Mouse (Mus musculus) midbrain, embryonic 15.5 days (tissue): ENCODE measurements at regions not wholly inside any gene's neighbourhood (a gene's known extent, or its start where the extent isn't known, plus 50 kb on each side); places are given as distances from the start of the nearest gene placed in this dataset.

ENCODE experiments used
- ATAC-seq: fragments of 200-750 bp; cut with Nextera tagmentation; replicated peaks from 2 replicates; pipeline ENCODE4 v1.8.0; 2017; ENCODE audit warnings: moderate TSS enrichment
- H3K27ac ChIP-seq: fragments of 300-500 bp; sonication (generic); 2 replicates; pipeline ENCODE4 v1.5.1; 2015; ENCODE audit warnings: mild to moderate bottlenecking, inconsistent platforms
- H3K27me3 ChIP-seq: fragments of 300-500 bp; sonication (generic); replicated peaks from 2 replicates; pipeline ENCODE4 v1.6.1; 2015; ENCODE audit warnings: inconsistent platforms
- H3K36me3 ChIP-seq: fragments of 300-500 bp; sonication (generic); replicated peaks from 2 replicates; pipeline ENCODE4 v1.6.1; 2015; ENCODE audit warnings: inconsistent platforms
- H3K4me1 ChIP-seq: fragments of 300-500 bp; sonication (generic); 2 replicates; pipeline ENCODE4 v1.6.1; 2015; ENCODE audit warnings: inconsistent platforms
- H3K4me2 ChIP-seq: fragments of 300-500 bp; sonication (generic); 2 replicates; pipeline ENCODE4 v1.6.1; 2015; ENCODE audit warnings: inconsistent platforms, mild to moderate bottlenecking, moderate library complexity
- H3K4me3 ChIP-seq: fragments of 300-500 bp; sonication (generic); 2 replicates; pipeline ENCODE4 v1.5.1; 2015; ENCODE audit warnings: mild to moderate bottlenecking, inconsistent platforms
- H3K9ac ChIP-seq: fragments of 300-500 bp; sonication (generic); 2 replicates; pipeline ENCODE4 v1.6.1; 2015; ENCODE audit warnings: mild to moderate bottlenecking, inconsistent platforms
- H3K9me3 ChIP-seq: fragments of 300-500 bp; sonication (generic); 2 replicates; pipeline ENCODE4 v1.6.1; 2016; ENCODE audit warnings: inconsistent platforms
- WGBS: fragments of 180-500 bp; shearing (Covaris S2); methylation state at CpG from one replicate; pipeline ENCODE4 v1.1.7; 2015; ENCODE audit warnings: mixed read lengths; 5-methylcytosine and 5-hydroxymethylcytosine counted together

DNA sequence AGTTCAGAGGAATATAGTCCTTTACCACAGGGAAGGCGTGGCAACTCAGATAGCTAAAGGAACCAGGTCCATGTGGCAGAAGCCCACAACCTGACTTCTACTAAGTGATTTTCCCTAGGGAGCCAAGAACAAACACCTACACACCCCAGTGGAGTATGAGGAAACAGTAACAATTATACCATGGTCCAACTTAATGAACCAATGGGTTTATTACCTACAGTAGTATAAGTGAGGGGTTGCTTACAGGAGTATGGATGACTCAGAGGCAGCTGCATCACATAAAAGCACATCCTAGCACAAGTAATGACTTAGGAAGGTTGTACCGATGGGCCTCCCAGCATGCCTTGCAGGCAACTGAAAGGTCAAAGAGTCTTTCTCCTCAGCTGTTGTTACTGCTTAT, 98.7 kb upstream of the Cul1 start:
- Histone ChIP-seq H3K9ac (no peak overlapping the region), H3K9me3 (no peaks in the 10 kb centered on the region), H3K36me3 (no peaks in the 10 kb centered on the region), H3K4me2 (no peak overlapping the region), H3K4me1 (no peaks in the 10 kb centered on the region), H3K4me3 (no peak overlapping the region), H3K27ac (no peak overlapping the region), H3K27me3 (no peaks in the 10 kb centered on the region)
- 93% methylated on average over 2 of the region's 2 CpGs for WGBS
- ATAC-seq, result no peak

DNA sequence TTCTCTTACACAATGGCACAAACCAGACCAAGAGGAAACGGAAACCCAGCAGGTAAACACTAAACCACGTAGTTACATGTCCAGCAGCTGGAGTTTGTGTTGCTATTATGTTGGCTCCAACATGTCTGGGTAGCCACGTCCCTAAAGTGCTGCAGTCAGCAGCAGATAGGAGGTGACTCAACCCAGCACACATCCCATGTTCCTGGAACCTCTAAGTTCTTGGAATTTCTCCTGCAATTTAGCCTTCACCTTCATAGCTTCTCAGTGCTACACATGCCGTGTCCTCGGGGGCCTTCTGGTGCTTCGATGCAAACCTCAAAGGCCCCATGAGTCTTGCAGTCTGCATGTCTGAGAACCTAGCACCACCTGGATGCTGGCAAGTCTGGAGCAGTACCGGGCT, 97.7 kb upstream of the Cul1 start:
- H3K4me3 ChIP-seq, result no peak overlapping the region
- no peaks in the 10 kb centered on the region for H3K9me3 ChIP-seq
- ATAC-seq, result no peak
- no peak overlapping the region for H3K27ac ChIP-seq
- H3K9ac ChIP-seq, result no peak overlapping the region
- H3K4me2 ChIP-seq, result no peak overlapping the region
- WGBS, result 90% methylated on average over 7 of the region's 7 CpGs
- H3K27me3 ChIP-seq, result no peaks in the 10 kb centered on the region
- no peaks in the 10 kb centered on the region for H3K36me3 ChIP-seq
- no peaks in the 10 kb centered on the region for H3K4me1 ChIP-seq

DNA sequence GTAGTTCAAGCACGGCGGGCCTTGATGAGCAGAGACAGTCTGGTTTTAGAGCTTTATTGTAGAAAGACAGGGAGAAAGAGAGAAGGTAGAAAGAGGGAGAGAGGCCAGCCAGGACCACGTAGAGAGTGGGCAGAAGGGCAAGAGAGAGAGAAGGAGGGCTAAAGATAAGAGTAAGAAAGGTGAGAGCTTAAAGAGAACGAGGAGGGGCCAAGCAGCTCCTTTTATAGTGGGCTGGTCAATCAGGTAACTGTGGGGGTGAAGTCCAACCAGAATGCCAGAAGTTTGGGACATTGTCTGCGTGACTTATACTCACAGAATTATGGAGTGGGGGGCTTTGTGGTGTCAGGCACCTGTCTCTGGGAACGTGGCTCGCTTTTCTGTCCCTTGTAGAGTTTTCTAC, 96.7 kb upstream of the Cul1 start:
- H3K9me3 ChIP-seq, result no peaks in the 10 kb centered on the region
- WGBS, result 83% methylated on average over 7 of the region's 7 CpGs

DNA sequence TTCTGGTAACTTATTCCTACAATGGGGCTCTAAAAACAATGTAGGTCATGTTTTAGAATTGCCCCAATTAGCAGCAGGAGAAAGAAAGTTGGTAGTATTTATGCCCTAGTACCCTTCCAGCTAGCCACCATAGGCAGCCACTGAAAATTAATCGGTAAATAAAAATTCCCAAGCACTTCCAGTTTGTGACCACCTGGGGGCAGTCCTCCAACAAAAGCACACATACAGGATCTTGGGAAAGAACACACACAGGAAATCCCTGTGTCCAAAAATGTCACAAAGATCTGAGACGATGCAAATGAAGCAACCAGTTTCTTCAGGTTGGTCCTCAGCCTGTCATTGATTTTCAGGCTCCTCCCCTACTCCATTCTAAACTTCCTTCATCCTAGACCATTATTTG, 94.5 kb upstream of the Cul1 start:
- H3K27ac ChIP-seq, result no peak overlapping the region
- H3K9ac ChIP-seq, result no peak overlapping the region
- no peaks in the 10 kb centered on the region for H3K27me3 ChIP-seq
- H3K36me3 ChIP-seq, result no peaks in the 10 kb centered on the region
- ATAC-seq, result no peak
- no peaks in the 10 kb centered on the region for H3K4me1 ChIP-seq
- no peaks in the 10 kb centered on the region for H3K9me3 ChIP-seq
- 50% methylated on average over 2 of the region's 2 CpGs for WGBS
- H3K4me2 ChIP-seq, result no peak overlapping the region
- no peak overlapping the region for H3K4me3 ChIP-seq

More for the DNA sequence above, 96.7 kb upstream of the Cul1 start:
- ATAC-seq, result no peak
- no peaks in the 10 kb centered on the region for H3K27me3 ChIP-seq
- H3K4me3 ChIP-seq, result no peak overlapping the region
- H3K36me3 ChIP-seq, result no peaks in the 10 kb centered on the region
- H3K4me1 ChIP-seq, result no peaks in the 10 kb centered on the region
- H3K27ac ChIP-seq, result no peak overlapping the region
- no peak overlapping the region for H3K4me2 ChIP-seq
- no peak overlapping the region for H3K9ac ChIP-seq

DNA sequence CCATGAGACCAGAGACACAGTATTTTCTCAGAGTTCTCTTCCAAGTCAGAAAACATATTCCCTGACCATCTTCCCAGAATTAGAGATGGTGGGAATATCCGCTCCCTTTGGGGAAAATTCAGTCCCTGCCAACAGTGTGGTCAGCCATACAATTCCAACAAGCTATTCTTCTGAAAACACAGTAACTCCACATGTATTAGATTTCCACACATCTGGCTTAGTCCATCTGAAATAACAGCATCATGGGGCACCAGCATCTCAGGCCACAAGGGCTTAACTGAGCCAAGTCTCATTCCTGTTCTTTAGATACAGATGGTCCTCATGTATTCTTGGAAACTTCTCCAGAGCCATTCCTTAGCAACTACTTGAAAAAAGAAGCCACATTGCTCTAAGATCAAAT, 89.2 kb upstream of the Cul1 start:
- H3K4me3 ChIP-seq, result no peak overlapping the region
- H3K36me3 ChIP-seq, result no peaks in the 10 kb centered on the region
- no peaks in the 10 kb centered on the region for H3K27me3 ChIP-seq
- H3K27ac ChIP-seq, result no peak overlapping the region
- 94% methylated on average over 1 of the region's 1 CpGs for WGBS
- no peak for ATAC-seq
- no peak overlapping the region for H3K9ac ChIP-seq
- no peak overlapping the region for H3K4me2 ChIP-seq
- peaks cover 18% of the 10 kb centered on the region; the same call in 1 of the 2 replicates for H3K4me1 ChIP-seq
- H3K9me3 ChIP-seq, result no peaks in the 10 kb centered on the region

DNA sequence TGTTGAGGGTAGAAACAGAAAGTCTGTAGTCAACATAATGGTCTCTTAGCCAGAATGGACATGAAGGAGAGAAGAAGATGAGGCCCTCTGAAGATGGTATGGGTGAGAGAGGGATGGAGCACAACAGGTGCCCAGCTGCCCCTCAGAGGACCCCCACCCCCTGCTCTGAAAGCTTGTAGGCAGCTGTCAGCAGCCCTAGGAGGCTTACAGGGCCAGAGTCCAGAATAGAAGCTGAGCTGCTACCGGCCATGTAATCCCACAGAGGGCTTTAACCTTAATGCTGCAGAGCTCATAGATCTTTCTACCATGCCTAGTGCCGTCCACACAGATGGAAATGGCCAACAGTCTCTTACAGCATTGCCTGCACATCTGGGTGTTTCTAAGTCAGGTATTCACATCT, 88.6 kb upstream of the Cul1 start:
- H3K9ac ChIP-seq, result no peak overlapping the region
- 49% methylated on average over 2 of the region's 2 CpGs for WGBS
- no peak overlapping the region for H3K4me2 ChIP-seq
- ATAC-seq, result no peak
- no peak overlapping the region for H3K4me3 ChIP-seq
- no peaks in the 10 kb centered on the region for H3K36me3 ChIP-seq
- H3K9me3 ChIP-seq, result no peaks in the 10 kb centered on the region
- H3K27me3 ChIP-seq, result no peaks in the 10 kb centered on the region
- no peak overlapping the region for H3K27ac ChIP-seq
- H3K4me1 ChIP-seq, result peaks cover 18% of the 10 kb centered on the region; the same call in 1 of the 2 replicates

DNA sequence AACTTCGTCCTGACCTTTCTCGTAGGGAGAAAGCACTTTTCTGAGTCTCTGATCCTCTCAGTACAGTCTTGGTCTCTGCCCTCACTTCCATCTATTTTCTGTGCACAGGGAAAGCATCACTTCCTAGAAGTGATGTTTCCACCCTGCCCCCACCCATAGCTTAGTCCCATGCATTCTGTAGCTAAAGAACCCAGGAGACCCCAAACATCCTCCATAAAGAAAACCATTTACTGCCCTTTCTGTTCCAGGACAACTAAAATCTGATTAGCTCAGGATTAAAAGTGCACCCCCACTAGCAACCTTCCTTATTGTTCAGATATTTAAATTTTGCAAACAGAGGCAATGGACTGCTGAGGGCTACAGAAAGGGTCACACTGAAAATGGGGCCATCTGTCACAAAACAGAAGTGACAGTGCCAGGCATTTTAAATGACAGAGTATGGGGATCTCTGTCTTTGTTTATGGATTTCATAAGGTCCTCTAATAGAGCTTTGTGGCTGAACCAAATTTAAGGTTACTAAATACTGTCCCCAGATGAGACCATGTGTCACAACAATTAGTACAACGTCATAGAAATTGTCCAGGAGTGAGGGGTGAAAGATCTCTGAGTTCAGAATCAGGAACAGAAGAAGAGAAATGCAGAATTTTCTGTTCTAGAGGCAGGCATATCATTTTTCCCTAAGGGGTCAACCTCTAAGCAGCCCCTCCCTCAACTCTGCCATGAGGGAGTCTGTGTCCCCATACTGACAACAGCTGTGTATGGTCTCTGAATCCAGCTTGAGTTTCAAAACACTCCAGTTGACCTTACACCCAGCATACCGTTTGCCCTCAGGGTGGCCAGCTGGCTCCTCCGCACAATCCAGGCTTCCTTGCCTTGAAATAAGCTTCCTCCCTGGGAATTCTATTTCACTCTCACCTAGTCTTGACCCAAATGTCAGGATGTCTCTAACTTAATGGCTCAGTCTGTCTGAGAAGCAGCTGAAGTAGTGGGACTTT, 87.2 kb upstream of the Cul1 start:
- Histone ChIP-seq H3K36me3 (no peaks in the 10 kb centered on the region), H3K9me3 (no peaks in the 10 kb centered on the region), H3K27me3 (no peaks in the 10 kb centered on the region), H3K4me1 (peaks cover 18% of the 10 kb centered on the region; the same call in 1 of the 2 replicates), H3K4me2 (no peak overlapping the region), H3K9ac (no peak overlapping the region), H3K4me3 (no peak overlapping the region), H3K27ac (peak overlapping the region; percentile 23)
- ATAC-seq, result peak; percentile 61; the same call in 1 of the 2 replicates
- 52% methylated on average over 5 of the region's 5 CpGs for WGBS

DNA sequence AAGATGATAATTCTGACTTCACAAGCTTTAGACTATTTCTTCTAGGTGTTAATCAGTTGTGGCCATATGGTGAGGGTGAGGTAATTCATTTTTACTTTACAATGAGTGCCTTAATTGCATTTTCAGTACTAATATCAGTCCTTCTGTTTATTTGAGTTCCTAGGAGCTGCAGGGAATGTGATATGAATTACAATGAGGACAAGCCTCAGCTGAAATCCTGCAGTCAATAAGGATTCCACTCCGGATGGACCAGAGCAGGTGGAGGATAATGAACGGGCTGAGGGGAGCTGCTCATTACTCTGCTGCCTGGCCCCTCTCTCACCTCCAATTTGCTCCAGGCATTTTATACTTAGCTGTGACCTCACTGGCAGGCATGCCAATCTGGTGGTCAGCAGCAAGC, 85.7 kb upstream of the Cul1 start:
- WGBS, result 4% methylated on average over 2 of the region's 2 CpGs
- peaks cover 18% of the 10 kb centered on the region; the same call in 1 of the 2 replicates for H3K4me1 ChIP-seq
- no peaks in the 10 kb centered on the region for H3K9me3 ChIP-seq
- H3K4me3 ChIP-seq, result no peak overlapping the region
- peak; percentile 92 for ATAC-seq
- H3K36me3 ChIP-seq, result no peaks in the 10 kb centered on the region
- H3K27me3 ChIP-seq, result no peaks in the 10 kb centered on the region
- no peak overlapping the region for H3K9ac ChIP-seq
- peak overlapping the region; percentile 62 for H3K27ac ChIP-seq
- peak overlapping the region; percentile 22; the same call in 1 of the 2 replicates for H3K4me2 ChIP-seq

DNA sequence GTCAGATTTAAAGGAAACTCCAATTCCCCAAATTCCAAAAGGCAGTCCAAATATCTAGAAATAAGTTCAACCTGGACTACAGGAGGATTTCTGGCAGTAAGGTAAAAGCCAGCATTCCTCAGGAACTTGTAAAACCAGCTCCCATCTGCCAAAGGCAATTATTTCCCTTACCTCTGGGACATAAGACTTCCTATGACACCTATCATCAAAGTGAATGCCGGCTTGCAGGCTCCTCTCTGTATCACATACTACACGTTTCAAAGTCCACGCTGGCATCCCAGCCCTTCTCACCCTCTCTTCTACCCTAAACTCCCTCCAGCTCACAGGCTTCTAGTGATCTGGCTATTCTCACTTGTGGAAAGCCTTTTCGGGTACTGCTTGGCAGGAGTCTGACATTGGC, 77.5 kb upstream of the Cul1 start:
- H3K9ac ChIP-seq, result no peak overlapping the region
- no peak overlapping the region for H3K4me3 ChIP-seq
- no peak overlapping the region for H3K4me2 ChIP-seq
- H3K36me3 ChIP-seq, result no peaks in the 10 kb centered on the region
- no peaks in the 10 kb centered on the region for H3K4me1 ChIP-seq
- no peaks in the 10 kb centered on the region for H3K27me3 ChIP-seq
- no peak overlapping the region for H3K27ac ChIP-seq
- no peaks in the 10 kb centered on the region for H3K9me3 ChIP-seq
- WGBS, result 78% methylated on average over 4 of the region's 4 CpGs
- no peak for ATAC-seq

DNA sequence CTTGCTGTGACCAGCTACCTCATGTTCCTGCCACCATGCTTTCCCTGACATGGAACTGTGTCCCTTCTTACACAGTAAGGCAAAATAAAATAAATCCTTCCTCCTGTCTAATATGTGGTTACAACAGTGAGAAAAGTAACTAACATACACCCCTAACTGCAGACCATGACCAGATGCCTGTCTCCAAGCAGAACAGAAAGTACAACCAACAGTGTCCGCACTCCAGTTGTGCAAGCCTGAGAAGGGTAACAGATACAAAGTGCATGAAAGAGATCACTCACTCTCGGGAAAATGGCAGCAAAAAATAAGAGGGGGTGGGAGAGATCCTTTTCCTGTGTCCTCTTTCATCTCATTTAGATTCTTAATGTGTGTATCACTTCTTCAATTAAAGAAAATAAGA, 71.7 kb upstream of the Cul1 start:
- no peaks in the 10 kb centered on the region for H3K27me3 ChIP-seq
- ATAC-seq, result no peak
- no peak overlapping the region for H3K27ac ChIP-seq
- H3K9ac ChIP-seq, result no peak overlapping the region
- 87% methylated on average over 2 of the region's 2 CpGs for WGBS
- no peaks in the 10 kb centered on the region for H3K36me3 ChIP-seq
- no peak overlapping the region for H3K4me2 ChIP-seq
- no peak overlapping the region for H3K4me3 ChIP-seq
- H3K4me1 ChIP-seq, result no peaks in the 10 kb centered on the region
- no peaks in the 10 kb centered on the region for H3K9me3 ChIP-seq

DNA sequence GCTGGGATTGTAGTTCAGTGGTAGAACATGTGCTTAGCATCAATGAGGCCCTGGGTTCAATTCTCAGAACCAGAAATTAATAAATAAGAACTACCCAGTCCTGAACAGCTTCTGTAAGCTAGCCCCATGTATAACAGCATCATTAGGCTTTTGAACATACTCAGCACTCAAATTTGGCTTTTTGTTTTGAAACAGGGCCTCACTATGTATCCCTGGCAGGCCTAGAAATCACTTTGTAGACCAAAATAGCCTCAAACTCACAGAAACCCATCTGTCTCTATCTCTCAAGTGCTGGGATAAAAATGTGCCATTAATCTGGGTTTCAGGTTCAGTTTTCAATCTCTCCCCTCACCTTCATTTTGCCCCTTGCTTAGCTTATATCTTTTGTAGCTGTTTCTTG, 66.6 kb upstream of the Cul1 start:
- H3K4me2 ChIP-seq, result no peak overlapping the region
- no peaks in the 10 kb centered on the region for H3K9me3 ChIP-seq
- H3K27ac ChIP-seq, result no peak overlapping the region
- no peaks in the 10 kb centered on the region for H3K36me3 ChIP-seq
- H3K27me3 ChIP-seq, result no peaks in the 10 kb centered on the region
- no peak overlapping the region for H3K4me3 ChIP-seq
- ATAC-seq, result no peak
- no peak overlapping the region for H3K9ac ChIP-seq
- H3K4me1 ChIP-seq, result peaks cover 4% of the 10 kb centered on the region

DNA sequence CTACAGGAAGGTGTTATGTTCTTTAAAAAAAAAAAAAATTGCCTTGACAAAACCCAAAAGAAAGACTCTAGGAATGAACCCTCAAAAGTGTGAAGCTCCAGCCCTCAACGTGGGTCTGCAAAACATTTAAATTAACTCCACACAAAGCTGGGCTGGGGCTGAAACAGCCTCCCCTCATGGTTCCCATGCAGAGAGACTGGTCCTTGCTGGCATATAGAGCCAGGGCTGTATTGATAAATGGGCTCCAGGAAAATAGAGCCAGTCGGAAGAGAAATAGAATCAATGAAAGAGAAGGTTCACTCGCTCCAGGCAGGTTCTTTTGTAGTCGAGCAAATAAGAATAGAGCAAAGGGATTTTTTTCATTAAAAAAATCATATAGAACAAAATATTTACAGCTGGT, 63.3 kb upstream of the Cul1 start:
- 32% methylated on average over 4 of the region's 4 CpGs for WGBS

DNA sequence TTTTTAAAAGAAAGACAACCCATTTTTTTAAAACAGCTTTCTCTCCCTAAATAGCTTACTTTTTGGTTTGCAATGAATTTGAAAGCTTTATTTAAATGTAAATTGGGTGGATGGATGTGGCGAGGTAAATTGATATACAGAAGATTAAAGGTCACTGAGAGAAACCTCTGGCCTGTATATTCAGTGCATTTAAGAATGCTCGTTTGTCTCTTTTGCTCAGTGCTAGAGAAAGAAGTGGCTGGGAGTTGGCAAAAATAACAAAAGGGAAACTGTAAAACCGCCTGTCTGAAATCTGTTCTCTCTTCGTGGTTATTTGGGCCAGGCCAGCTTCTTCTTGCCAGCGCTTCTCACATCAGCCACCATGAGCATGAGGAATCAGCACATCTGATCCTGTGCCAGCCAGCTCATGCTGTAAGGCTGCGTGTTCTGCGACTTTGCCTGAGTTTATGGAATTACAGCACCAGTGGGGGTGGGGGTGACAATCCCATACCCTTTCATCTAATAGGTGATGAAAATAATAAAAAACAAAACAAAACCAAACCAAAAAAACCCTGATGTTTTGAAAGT, 62.7 kb upstream of the Cul1 start:
- H3K9ac ChIP-seq, result no peak overlapping the region
- H3K27me3 ChIP-seq, result no peaks in the 10 kb centered on the region
- peaks cover 4% of the 10 kb centered on the region for H3K4me1 ChIP-seq
- H3K36me3 ChIP-seq, result no peaks in the 10 kb centered on the region
- peak; percentile 74 for ATAC-seq
- H3K4me2 ChIP-seq, result no peak overlapping the region
- no peaks in the 10 kb centered on the region for H3K9me3 ChIP-seq
- no peak overlapping the region for H3K27ac ChIP-seq
- H3K4me3 ChIP-seq, result no peak overlapping the region
- WGBS, result 29% methylated on average over 7 of the region's 7 CpGs

More for the DNA sequence above, 63.3 kb upstream of the Cul1 start:
- no peak for ATAC-seq
- no peaks in the 10 kb centered on the region for H3K36me3 ChIP-seq
- no peak overlapping the region for H3K4me2 ChIP-seq
- no peaks in the 10 kb centered on the region for H3K27me3 ChIP-seq
- no peaks in the 10 kb centered on the region for H3K9me3 ChIP-seq
- no peak overlapping the region for H3K9ac ChIP-seq
- no peak overlapping the region for H3K27ac ChIP-seq
- H3K4me1 ChIP-seq, result peaks cover 4% of the 10 kb centered on the region
- no peak overlapping the region for H3K4me3 ChIP-seq
